Comparison of ENCODE assay signal across 8 mouse cellular contexts in genomic region chr3:100682841-100683240, GRCm38 (mm10). TPM values are rescaled to one million over a fixed set of nuclear protein-coding genes. Genes with fewer than 3 reads are reported as not detected.
A peak's percentile ranks its signal among the peaks of the same experiment; 100 is the strongest.
DNase-seq lines count a peak whose midpoint lies in the region; ATAC-seq and TF ChIP-seq lines count a peak whose summit lies in the region.

No protein-coding gene starts in this region.

- H3K36me3 ChIP-seq in kidney, embryonic 16.5 days (ENCODE audit: insufficient read depth, low read length): no peaks in the 10 kb centered on the region
- no peaks in the 10 kb centered on the region for H3K36me3 ChIP-seq in hindbrain, embryonic 13.5 days
- H3K36me3 ChIP-seq in midbrain, embryonic 15.5 days (replicated peaks): no peaks in the 10 kb centered on the region

- no peaks in the 10 kb centered on the region for H3K27me3 ChIP-seq in kidney, embryonic 16.5 days (ENCODE audit: insufficient read depth, low read length)
- no peaks in the 10 kb centered on the region for H3K27me3 ChIP-seq in hindbrain, embryonic 13.5 days
- H3K27me3 ChIP-seq in midbrain, embryonic 15.5 days (replicated peaks): no peaks in the 10 kb centered on the region

- H3K27ac ChIP-seq in kidney, embryonic 16.5 days (ENCODE audit: low read length): no peak overlapping the region
- no peak overlapping the region for H3K27ac ChIP-seq in hindbrain, embryonic 13.5 days
- no peak overlapping the region for H3K27ac ChIP-seq in midbrain, embryonic 15.5 days

- H3K4me3 ChIP-seq in kidney, embryonic 16.5 days (ENCODE audit: low read length): peak overlapping the region; percentile 43
- H3K4me3 ChIP-seq in hindbrain, embryonic 13.5 days: peak overlapping the region; percentile 41
- H3K4me3 ChIP-seq in midbrain, embryonic 15.5 days: peak overlapping the region; percentile 35

- H3K9me3 ChIP-seq in kidney, embryonic 16.5 days (ENCODE audit: low read length): no peaks in the 10 kb centered on the region
- H3K9me3 ChIP-seq in hindbrain, embryonic 13.5 days: no peaks in the 10 kb centered on the region
- no peaks in the 10 kb centered on the region for H3K9me3 ChIP-seq in midbrain, embryonic 15.5 days

- no peak for TF ChIP-seq POLR2A in brain, embryonic 14.5 days (IDR thresholded peaks at IDR 0.05; ENCODE audit: borderline replicate concordance, extremely low read depth, insufficient read depth, insufficient read length, poor library complexity, severe bottlenecking)

- DNase-seq in kidney, adult 11 months: no peak
- DNase-seq in brain, embryonic 14.5 days (ENCODE audit: low read depth): peak; percentile 45
- no peak for DNase-seq in adrenal gland, adult 2 months
- no peak for DNase-seq in right cerebral cortex, postnatal 25 days
- DNase-seq in adrenal gland, postnatal 14 days: no peak

- H3K4me2 ChIP-seq in kidney, embryonic 16.5 days (replicated peaks; ENCODE audit: low read depth, low read length): peak overlapping the region; percentile 54
- peak overlapping the region; percentile 81 for H3K4me2 ChIP-seq in hindbrain, embryonic 13.5 days
- peak overlapping the region; percentile 66 for H3K4me2 ChIP-seq in midbrain, embryonic 15.5 days

- WGBS in kidney, embryonic 16.5 days: 23% methylated on average over 3 of the region's 3 CpGs
- 18% methylated on average over 3 of the region's 3 CpGs for WGBS in hindbrain, embryonic 13.5 days
- WGBS in midbrain, embryonic 15.5 days: 21% methylated on average over 3 of the region's 3 CpGs

- no peak for TF ChIP-seq CTCF in brain, embryonic 14.5 days (IDR thresholded peaks at IDR 0.05; ENCODE audit: borderline replicate concordance, extremely low read depth, insufficient read depth, insufficient read length)

- H3K4me1 ChIP-seq in kidney, embryonic 16.5 days (ENCODE audit: insufficient read depth, low read length): peaks cover 31% of the 10 kb centered on the region
- peaks cover 39% of the 10 kb centered on the region for H3K4me1 ChIP-seq in hindbrain, embryonic 13.5 days (replicated peaks)
- peaks cover 39% of the 10 kb centered on the region for H3K4me1 ChIP-seq in midbrain, embryonic 15.5 days

- no peak for ATAC-seq in kidney, embryonic 16.5 days (ENCODE audit: low FRiP score, low TSS enrichment)
- ATAC-seq in hindbrain, embryonic 13.5 days (ENCODE audit: low FRiP score): no peak
- no peak for ATAC-seq in midbrain, embryonic 15.5 days (replicated peaks)

- peak overlapping the region; percentile 23; the same call in 1 of the 2 replicates for H3K9ac ChIP-seq in kidney, embryonic 16.5 days (replicated peaks; ENCODE audit: low read length)
- peak overlapping the region; percentile 67 for H3K9ac ChIP-seq in hindbrain, embryonic 13.5 days
- peak overlapping the region; percentile 13 for H3K9ac ChIP-seq in midbrain, embryonic 15.5 days

RNA-seq across cellular contexts. Expression of gene Man1a2, which starts 2.5 kb away (rescaled TPM):
- polyA plus RNA-seq in kidney, embryonic 16.5 days (2015; fragmentation: Nextera tagmentation; extraction: Ambion mirVana): 43.7 and 48.1 TPM in 2 replicates
- polyA plus RNA-seq in brain, embryonic 14.5 days (2012; rRNA removed): 13.5 and 20.1 TPM in 2 replicates
- polyA plus RNA-seq in hindbrain, embryonic 13.5 days (2015; fragmentation: Nextera tagmentation; extraction: Ambion mirVana): 44.6 and 45.2 TPM in 2 replicates
- polyA plus RNA-seq in midbrain, embryonic 15.5 days (2015; fragmentation: Nextera tagmentation; extraction: Ambion mirVana): 36.2 and 43.0 TPM in 2 replicates
- 100 to 1,000 TPM in 1 of 2 experiments, 10 to 100 TPM in 1; 82.9 to 115 TPM for total RNA-seq in adrenal gland, adult 2 months (2021)
- polyA plus RNA-seq in adrenal gland, adult 2 months (2012; rRNA removed): 32.3 and 39.0 TPM in 2 replicates
- total RNA-seq in adrenal gland, postnatal 14 days (2021): 89.6 and 90.3 TPM in 2 replicates

Comparison
In these comparisons a context has a peak if more than half of its experiments do, and no peak if none do; other contexts are left out.
1. H3K9ac ChIP-seq: peak in every context shown above with its lines; median percentile 67 in hindbrain, embryonic 13.5 days; 23 in kidney, embryonic 16.5 days; 13 in midbrain, embryonic 15.5 days.